Mouse (Mus musculus) liver, postnatal 0 days (tissue): ENCODE measurements around the gene Bfsp1.

ENCODE experiments used
- CTCF ChIP-seq: sonication (generic); IDR thresholded peaks from 2 replicates; pipeline ENCODE4 v1.5.1; 2016; ENCODE audit warnings: antibody characterized with exemption, low read depth
- EP300 ChIP-seq: IDR thresholded peaks from 2 replicates; pipeline ENCODE4 v1.6.1; 2016; ENCODE audit warnings: antibody characterized with exemption, low read depth, mild to moderate bottlenecking

- TF ChIP-seq CTCF = no peak
- no peak for TF ChIP-seq EP300
Observed at GRCm38 (mm10) chr2:143909230-143909629, 46.3 kb upstream of the Bfsp1 start.
